Mouse (Mus musculus) frontal cortex, adult (tissue): ENCODE results near the gene Tmprss9.

Source experiments
- ATAC-seq: cut with Nextera tagmentation; 2 replicates; pipeline ENCODE4 v1.9.2; 2017; ENCODE audit warnings: mild to moderate bottlenecking, moderate library complexity, mixed read lengths; ENCODE audit not compliant: low TSS enrichment

Gene Tmprss9

GRCm38 (mm10) chr10:80937646-80938045, 66.0 kb downstream of the Tmprss9 start:
- no peak for ATAC-seq

DNA sequence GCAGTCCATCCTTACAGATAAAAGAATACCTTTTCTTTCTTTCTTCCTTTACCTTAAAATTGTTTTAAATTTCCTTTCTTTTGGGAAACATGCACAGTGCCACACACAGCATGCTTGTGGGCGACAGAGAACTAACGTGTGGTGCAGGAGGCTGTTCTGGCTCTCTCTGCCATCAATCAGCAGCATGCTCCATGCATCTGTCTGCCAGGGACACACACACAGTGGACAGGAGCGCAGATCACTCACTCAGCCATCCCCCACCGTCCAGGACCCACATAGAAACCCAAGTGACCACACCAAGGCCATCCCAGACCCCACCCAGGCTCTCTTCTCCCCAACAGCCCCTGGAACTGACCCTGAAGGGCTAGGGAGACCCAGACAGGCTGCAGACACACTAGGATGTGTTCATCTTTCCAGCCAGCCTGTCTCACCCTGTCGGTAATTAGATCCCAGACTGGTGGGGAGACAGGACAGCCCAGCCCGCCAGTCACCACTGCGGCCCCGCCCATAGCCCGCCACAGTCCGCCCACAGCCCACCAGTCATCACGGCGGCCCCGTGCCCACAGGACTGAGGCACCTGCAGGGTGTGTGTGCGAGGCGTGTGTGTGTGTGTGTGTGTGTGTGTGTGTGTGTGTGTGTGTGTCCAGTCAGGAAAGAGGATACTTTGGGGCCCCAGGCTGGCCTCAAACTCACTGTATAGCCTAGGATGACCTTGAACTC, 67.3 kb downstream of the Tmprss9 start:
- no peak for ATAC-seq

GRCm38 (mm10) chr10:80939671-80940070, 68.0 kb downstream of the Tmprss9 start:
- ATAC-seq: peak; percentile 54

- ATAC-seq: no peak
These were observed 68.8 kb downstream of the Tmprss9 start for GRCm38 (mm10) chr10:80940320-80940987.

DNA sequence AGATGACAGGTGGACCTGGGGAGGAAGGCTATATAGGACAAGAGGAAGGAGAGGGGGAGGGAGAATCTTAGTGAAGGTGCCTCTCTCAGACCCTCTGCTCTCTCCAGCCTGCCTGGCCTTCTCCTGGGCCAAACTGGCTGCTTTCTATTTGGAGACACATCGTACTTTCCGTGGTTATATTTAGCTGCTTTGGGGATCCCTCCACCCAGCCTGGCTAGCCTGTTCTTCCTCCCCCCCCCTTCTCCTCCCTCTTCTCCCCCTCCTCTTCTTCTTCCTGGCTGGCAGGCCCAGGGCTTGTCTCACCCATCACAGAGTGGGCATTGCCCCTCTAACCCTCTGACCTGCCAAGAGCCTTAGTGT, 69.3 kb downstream of the Tmprss9 start:
- no peak for ATAC-seq

DNA sequence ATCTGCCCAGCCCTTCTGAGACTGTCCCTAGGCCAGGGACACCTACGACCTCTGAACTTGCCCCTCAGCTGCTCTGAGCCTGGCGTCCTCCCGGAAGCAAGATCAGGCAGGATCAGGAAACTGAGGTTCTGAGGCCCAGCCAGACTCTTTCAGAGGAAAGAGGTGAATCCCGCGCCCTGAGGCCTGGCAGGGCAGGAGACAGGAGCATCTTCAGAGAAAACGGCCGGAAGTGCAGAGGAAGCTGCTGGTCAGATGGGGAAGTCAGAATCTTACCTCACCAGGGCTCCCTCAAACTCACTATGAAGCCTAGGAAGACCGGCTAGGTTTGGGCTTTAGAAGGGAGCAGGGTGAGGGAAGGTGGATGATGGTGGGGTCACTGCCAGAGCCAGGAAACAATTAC, 71.3 kb downstream of the Tmprss9 start:
- ATAC-seq: no peak

DNA sequence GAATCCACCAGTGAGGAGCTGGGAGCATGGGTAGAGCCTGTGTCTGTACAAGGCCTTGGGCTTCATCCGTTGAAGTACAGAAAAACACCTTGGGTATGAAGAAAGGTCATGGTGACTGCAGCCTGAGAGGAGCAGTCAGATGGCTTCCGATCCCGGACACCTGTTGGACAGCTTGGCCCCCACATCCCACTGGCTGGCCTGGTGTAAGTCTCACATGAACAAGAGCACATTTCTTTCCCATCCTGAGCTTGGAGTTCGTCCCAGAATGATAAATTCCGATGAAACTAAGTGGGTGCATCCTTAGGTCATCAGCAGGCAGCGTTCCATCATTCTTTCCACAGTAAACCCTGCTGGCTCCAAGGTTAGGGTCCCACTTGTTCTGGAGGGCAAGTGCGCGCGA, 72.1 kb downstream of the Tmprss9 start:
- ATAC-seq: no peak

- ATAC-seq: no peak
These were observed 72.6 kb downstream of the Tmprss9 start for GRCm38 (mm10) chr10:80944231-80944630.

DNA sequence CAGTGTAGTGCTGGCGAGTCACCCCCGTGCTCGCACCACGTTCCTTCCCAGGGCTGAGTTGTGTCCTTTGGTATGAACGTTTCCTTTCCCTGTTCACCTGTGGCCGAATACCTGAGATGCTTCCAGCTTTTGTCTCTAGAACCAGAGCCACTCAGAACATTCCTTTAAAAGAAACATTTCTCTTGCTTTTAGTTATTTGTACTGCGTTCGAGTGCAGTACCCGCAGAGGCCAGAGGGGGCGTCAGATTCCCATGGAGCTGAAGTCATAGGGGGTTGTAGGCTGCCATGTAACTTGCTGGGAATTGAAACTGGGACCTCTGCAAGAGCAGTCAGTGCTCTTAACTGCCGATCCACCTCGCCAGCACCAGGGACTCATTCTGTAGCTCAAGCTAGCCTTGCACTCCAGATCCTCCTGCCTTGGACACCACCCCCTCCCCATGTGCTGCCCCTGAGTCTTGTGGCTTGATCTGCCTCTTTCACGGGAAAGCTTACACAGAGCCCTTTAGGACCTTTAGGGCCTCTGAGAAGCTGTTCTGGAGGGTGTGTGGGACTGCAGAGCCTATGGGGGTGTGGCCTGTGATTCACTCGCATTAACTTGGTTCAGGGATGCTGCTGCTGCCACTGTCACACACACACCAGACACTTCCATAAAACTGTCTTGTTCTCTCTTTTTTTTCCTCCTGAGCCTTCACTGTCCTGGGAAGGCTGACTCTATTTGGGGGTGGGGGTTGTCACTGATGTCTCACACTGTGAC, 75.2 kb downstream of the Tmprss9 start:
- no peak for ATAC-seq

- ATAC-seq: no peak
These were observed 76.2 kb downstream of the Tmprss9 start for GRCm38 (mm10) chr10:80947802-80948201.

GRCm38 (mm10) chr10:80948570-80948969, 76.9 kb downstream of the Tmprss9 start:
- ATAC-seq: no peak

DNA sequence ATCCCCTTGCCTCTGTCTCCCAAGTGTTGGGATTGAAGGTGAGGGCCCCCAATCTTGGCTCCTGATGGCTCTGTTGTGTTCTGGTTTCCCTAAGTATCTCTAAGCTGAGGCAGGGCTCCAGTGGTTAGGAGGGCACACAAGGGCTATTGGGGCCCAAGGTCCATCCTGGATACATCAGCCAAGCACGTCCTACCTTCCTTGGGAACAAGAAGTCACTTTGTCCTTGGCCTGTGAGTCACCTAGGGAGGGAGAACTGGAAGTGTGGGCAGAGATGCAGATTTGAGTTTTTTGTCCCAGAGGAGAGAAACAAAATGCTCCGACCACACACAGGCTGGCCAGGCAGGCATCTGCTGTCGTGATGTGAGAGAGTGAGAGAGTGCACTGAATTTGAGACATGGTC, 77.4 kb downstream of the Tmprss9 start:
- ATAC-seq: no peak
